Mouse (Mus musculus) forebrain, embryonic 14.5 days (tissue): ENCODE data around the gene Trim15. TPM values are rescaled to one million over a fixed set of nuclear protein-coding genes. Genes with fewer than 3 reads are reported as not detected.

Experiments used
- ATAC-seq: fragments of 200-750 bp; cut with Nextera tagmentation; 2 replicates; pipeline ENCODE4 v1.8.0; 2017; ENCODE audit warnings: mild to moderate bottlenecking, moderate library complexity
- DNase-seq: peaks from one replicate; pipeline ENCODE4 v3.0.0-alpha.2; 2015; ENCODE audit warnings: low spot score
- H3K27ac ChIP-seq: fragments of 300-500 bp; sonication (generic); 2 replicates; pipeline ENCODE4 v1.5.1; 2014; ENCODE audit warnings: low read depth, mild to moderate bottlenecking, control low read depth, low read length, moderate library complexity
- H3K27me3 ChIP-seq: fragments of 300-500 bp; sonication (generic); replicated peaks from 2 replicates; pipeline ENCODE4 v1.6.1; 2014; ENCODE audit warnings: low read length, control low read depth, mixed read lengths; ENCODE audit not compliant: control insufficient read depth, insufficient read depth
- H3K36me3 ChIP-seq: fragments of 300-500 bp; sonication (generic); 2 replicates; pipeline ENCODE4 v1.6.1; 2014; ENCODE audit warnings: low read length, control low read depth; ENCODE audit not compliant: control insufficient read depth, insufficient read depth
- H3K4me1 ChIP-seq: fragments of 300-500 bp; sonication (generic); 2 replicates; pipeline ENCODE4 v1.6.1; 2014; ENCODE audit warnings: antibody characterized with exemption, low read length, control low read depth; ENCODE audit not compliant: control insufficient read depth, insufficient read depth
- H3K4me2 ChIP-seq: fragments of 300-500 bp; sonication (generic); 2 replicates; pipeline ENCODE4 v1.6.1; 2014; ENCODE audit warnings: mild to moderate bottlenecking, control low read depth, low read length
- H3K4me3 ChIP-seq: fragments of 300-500 bp; sonication (generic); 2 replicates; pipeline ENCODE4 v1.5.1; 2014; ENCODE audit warnings: low read depth, low read length, control low read depth
- H3K9ac ChIP-seq: fragments of 300-500 bp; sonication (generic); 2 replicates; pipeline ENCODE4 v1.6.1; 2014; ENCODE audit warnings: mild to moderate bottlenecking, low read length, control low read depth, moderate library complexity
- H3K9me3 ChIP-seq: fragments of 300-500 bp; sonication (generic); replicated peaks from 2 replicates; pipeline ENCODE4 v1.6.1; 2016; ENCODE audit warnings: low read length, control low read depth, mixed read lengths; ENCODE audit not compliant: control insufficient read depth
- WGBS: fragments of 180-500 bp; shearing (Covaris S2); extraction: QIAGEN DNeasy Blood & Tissue Kit; methylation state at CpG from one replicate; pipeline ENCODE4 v1.1.7; 2014; 5-methylcytosine and 5-hydroxymethylcytosine counted together
- polyA plus RNA-seq: library from polyadenylated mRNA; unstranded; fragments of >200 nt; fragmentation: Nextera tagmentation; extraction: Ambion mirVana; gene quantifications from 2 replicates; pipeline ENCODE4 v1.2.1, GENCODE M21; 2014

Trim15 gene
- polyA plus RNA-seq, 1 experiment from 2014 or later = 0.48 TPM

DNA sequence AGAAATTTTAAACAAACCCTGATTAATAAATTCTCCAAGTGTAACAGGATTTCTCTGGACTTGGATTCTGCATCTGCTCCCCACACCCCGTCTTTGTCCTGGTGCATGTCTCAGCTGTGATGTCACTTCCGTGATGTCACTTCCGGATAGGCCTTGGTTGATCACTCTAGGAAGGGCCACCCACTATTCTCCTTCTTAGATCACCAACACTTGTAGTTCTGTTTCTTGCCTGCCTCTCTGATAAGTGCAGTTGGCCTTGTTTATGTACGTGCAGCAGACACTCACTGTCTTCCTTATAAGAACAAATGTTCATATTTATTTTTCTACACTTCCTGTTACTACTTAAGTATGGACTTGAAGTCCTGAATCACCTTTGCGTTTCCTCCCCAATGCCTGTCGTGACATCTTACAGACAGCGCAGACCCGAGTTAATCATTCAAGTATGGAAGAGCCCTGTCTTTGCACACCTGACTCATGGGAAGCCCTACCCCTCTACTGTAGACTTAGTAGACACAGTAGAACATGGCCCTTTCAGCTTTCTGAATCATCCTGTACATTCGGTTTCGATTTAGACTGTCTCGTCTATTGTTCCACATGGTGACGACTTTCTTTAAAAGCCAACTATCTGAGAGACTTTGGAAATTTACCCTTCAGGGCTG, 18.3 kb upstream of the Trim15 start:
- H3K27me3 ChIP-seq = no peaks in the 10 kb centered on the region
- H3K36me3 ChIP-seq = no peaks in the 10 kb centered on the region
- 93% methylated on average over 12 of the region's 12 CpGs for WGBS
- H3K9ac ChIP-seq = no peak overlapping the region
- no peak overlapping the region for H3K4me3 ChIP-seq
- H3K4me1 ChIP-seq = no peaks in the 10 kb centered on the region
- H3K4me2 ChIP-seq = no peak overlapping the region
- ATAC-seq = no peak
- no peak for DNase-seq
- H3K9me3 ChIP-seq = no peaks in the 10 kb centered on the region
- no peak overlapping the region for H3K27ac ChIP-seq

DNA sequence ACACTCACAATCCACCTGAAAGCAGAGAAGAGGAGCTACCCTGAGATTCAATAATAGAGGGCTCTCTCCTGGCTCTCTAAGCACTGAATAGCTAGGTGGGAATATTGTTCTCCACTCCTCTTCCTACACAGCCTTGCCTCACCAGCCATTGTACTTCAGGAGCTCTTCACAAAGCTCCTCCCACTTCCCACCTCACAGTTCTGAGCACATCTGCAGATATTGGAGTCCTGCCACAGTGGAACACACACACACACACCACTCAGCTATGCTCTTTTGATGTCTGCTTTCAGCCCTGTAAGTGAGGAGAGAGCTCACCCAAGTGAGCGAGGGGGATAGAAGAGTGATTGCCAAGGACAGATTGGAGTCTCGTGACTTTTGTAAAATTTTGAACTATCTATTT, 16.3 kb upstream of the Trim15 start:
- Histone ChIP-seq H3K27me3 (no peaks in the 10 kb centered on the region), H3K36me3 (no peaks in the 10 kb centered on the region), H3K9ac (no peak overlapping the region), H3K9me3 (no peaks in the 10 kb centered on the region), H3K4me2 (no peak overlapping the region), H3K4me3 (no peak overlapping the region), H3K4me1 (no peaks in the 10 kb centered on the region), H3K27ac (no peak overlapping the region)
- DNase-seq (no peak), ATAC-seq (no peak)
- 85% methylated on average over 2 of the region's 2 CpGs for WGBS

DNA sequence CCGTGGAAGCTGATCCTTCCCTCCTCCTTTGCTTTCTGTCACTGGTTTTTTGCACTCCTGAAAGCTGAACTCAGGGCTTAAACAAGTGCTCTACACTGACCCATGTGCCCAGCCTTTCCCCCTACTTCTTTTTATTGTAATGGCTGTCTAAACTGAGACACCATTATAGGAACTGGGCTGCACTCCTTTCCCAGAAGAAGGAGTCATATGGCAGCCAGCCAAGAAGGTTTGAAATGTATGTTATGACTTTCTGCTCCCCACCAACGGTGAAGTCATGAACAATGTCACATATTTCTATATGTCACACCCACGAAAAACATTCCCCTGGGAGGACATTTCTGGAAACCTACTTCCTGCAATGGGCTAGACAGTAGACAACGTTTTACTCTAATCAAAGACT, 7.6 kb upstream of the Trim15 start:
- H3K9ac ChIP-seq = no peak overlapping the region
- no peaks in the 10 kb centered on the region for H3K9me3 ChIP-seq
- H3K27ac ChIP-seq = no peak overlapping the region
- ATAC-seq (no peak), DNase-seq (no peak)
- no peak overlapping the region for H3K4me3 ChIP-seq
- 77% methylated on average over 4 of the region's 4 CpGs for WGBS
- no peak overlapping the region for H3K4me2 ChIP-seq
- no peaks in the 10 kb centered on the region for H3K27me3 ChIP-seq
- H3K36me3 ChIP-seq = no peaks in the 10 kb centered on the region
- H3K4me1 ChIP-seq = no peaks in the 10 kb centered on the region

DNA sequence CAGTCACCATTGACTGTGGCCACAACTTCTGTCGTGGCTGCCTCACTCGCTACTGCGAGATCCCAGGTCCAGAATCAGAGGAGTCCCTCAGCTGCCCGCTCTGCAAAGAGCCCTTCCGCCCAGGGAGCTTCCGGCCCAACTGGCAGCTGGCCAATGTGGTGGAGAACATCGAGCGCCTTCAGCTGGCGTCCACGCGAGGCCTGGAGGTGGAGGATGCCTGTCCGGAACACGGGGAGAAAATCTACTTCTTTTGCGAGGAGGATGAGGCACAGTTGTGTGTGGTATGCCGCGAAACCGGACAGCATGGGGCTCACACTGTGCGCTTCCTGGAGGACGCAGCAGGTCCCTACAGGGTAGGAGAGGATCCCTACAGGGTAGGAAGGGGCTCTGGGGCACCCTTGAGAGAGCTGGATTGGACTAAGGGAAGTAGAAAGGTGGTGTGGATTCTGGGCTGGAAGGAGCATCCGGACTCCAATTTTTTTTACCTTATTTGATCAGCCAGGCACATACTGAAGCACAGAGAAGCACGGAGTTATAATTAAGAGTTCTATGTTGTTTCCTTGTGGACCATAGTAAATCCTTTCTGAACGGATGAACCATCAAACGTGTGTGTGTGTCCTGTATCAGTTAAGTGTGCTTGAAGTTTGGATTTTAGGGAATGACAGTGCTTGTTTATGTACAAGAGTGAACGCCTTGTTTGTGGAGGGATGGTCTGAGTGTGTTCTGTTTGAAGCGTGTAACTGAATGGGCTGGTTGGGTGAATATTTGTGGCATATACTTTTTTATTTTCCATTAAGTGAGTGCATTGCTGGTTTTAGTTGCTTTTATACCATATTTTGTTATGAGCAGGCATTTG, 3.2 kb upstream of the Trim15 start:
- DNase-seq = no peak
- Histone ChIP-seq H3K27me3 (no peaks in the 10 kb centered on the region), H3K27ac (no peak overlapping the region), H3K9me3 (no peaks in the 10 kb centered on the region), H3K4me2 (no peak overlapping the region), H3K4me1 (no peaks in the 10 kb centered on the region), H3K4me3 (no peak overlapping the region), H3K36me3 (no peaks in the 10 kb centered on the region), H3K9ac (no peak overlapping the region)
- ATAC-seq = no peak
- 82% methylated on average over 25 of the region's 25 CpGs for WGBS

DNA sequence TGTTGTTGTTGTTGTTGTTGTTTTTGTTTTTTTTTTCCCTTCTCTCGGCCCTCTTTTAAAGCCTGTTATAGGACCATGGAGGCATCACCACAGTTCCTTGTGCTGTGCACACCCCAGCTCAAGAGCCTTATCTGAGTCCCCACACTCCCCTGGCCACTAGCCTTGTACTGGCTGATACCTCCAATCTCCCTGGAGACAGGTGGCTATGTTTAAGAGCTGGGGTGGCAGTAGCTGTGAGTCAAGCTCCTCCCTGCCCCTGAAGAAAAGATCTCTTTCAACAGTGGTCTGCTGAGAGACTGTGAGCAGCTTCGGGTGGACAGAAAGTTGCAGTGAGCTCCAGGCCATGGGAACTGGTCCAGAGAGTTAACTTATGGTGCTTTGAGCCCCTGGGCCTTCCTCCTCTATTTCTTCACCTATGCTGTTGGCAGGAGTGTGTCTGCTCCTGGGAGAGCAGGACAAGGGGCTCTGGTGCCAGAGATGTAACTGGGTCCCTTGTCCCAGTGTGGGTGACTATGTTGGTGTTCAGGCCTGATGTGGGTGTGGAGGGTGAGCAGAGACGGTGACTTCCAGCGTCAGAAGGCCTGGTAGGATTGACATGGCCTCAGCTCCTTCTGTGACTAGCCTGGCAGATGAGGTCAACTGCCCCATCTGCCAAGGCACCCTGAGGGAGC, 2.4 kb upstream of the Trim15 start, which contains the start of gene Trim10:
Gene Trim10, plus strand, starts transcription at position 291 of the 671 bp plus-strand sequence.
- H3K27ac ChIP-seq = no peak within 1 kb of the TSS
- no peak for ATAC-seq
- 79% methylated on average over 4 of the region's 4 CpGs for WGBS

DNA sequence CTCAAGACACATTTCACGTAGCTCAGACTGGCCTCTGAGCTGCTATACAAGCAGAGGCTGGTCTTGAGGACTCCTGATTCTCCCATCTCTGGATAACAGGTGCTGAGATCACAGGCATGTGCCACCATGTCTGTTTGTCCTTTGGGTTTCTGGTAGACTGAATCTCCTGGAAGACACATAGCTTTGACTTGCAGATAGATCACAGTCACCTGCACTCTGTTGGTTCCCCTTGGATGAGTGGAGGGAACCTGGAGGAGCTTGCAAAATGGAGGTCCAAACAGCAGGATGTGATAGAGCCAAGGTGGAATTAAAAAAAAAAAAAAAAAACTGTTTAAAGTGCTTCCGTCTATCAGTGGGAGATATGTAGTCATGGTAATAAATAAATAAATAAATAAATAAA, 1.8 kb upstream of the Trim15 start:
- Histone ChIP-seq H3K4me3 (no peak overlapping the region), H3K9me3 (no peaks in the 10 kb centered on the region), H3K9ac (no peak overlapping the region), H3K4me1 (no peaks in the 10 kb centered on the region), H3K36me3 (no peaks in the 10 kb centered on the region), H3K27ac (no peak overlapping the region), H3K4me2 (no peak overlapping the region), H3K27me3 (no peaks in the 10 kb centered on the region)
- 78% methylated on average over 2 of the region's 2 CpGs for WGBS
- no peak for ATAC-seq
- DNase-seq = no peak

More for the DNA sequence above, 2.4 kb upstream of the Trim15 start, which contains the start of gene Trim10:
- Histone ChIP-seq H3K4me3 (no peak within 1 kb of the TSS), H3K36me3 (no peaks in the 10 kb centered on the region), H3K4me2 (no peak within 1 kb of the TSS), H3K4me1 (no peaks in the 10 kb centered on the region), H3K27me3 (no peaks in the 10 kb centered on the region), H3K9ac (no peak within 1 kb of the TSS), H3K9me3 (no peaks in the 10 kb centered on the region)
- DNase-seq = no peak

DNA sequence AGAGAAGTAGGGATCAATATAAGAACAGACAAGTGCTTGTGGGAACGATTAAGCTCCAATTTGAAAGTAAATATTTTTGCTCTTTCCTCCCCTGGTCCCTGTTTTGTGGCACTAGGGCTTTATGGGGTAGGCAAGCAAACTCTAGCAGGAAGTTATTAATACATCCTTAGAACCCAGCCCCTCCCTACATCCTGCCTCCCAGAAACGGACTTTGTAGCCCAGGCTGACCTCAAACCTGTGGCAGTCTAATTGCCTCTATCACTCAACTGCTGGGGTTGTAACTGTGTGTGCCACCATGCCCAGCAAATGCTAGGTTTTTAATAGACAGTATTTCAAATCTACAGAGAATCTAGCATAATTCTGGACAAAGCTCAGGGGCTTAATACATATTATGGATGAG, 5.3 kb downstream of the Trim15 start:
- no peaks in the 10 kb centered on the region for H3K4me1 ChIP-seq
- no peak overlapping the region for H3K4me2 ChIP-seq
- peaks cover 32% of the 10 kb centered on the region for H3K36me3 ChIP-seq
- 75% methylated on average over 2 of the region's 2 CpGs for WGBS
- H3K27ac ChIP-seq = no peak overlapping the region
- no peak for DNase-seq
- H3K4me3 ChIP-seq = no peak overlapping the region
- H3K9ac ChIP-seq = no peak overlapping the region
- no peaks in the 10 kb centered on the region for H3K9me3 ChIP-seq
- no peak for ATAC-seq
- H3K27me3 ChIP-seq = no peaks in the 10 kb centered on the region

DNA sequence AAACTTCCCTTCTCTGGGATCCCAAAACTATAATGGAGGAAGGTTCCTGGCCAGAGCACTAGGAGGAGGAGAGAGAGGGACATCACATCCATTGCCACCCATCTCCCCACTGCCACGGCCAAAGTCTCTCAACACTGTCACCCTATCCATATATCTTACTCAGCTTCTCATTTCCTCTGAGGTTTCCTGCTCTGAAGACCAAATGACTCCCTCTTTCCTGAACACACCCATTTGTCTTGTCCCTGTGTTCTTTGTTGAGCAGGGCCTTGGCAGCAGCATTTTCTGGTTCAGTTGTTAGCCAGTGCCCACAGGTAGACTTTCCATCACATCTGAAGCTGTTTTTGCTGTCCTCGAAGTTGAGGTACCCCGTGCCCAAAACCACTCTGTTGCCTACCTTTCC, 8.8 kb downstream of the Trim15 start:
- Histone ChIP-seq H3K27me3 (no peaks in the 10 kb centered on the region), H3K4me3 (no peak overlapping the region), H3K36me3 (peaks cover 65% of the 10 kb centered on the region), H3K27ac (no peak overlapping the region), H3K9ac (no peak overlapping the region), H3K4me1 (no peaks in the 10 kb centered on the region), H3K4me2 (no peak overlapping the region), H3K9me3 (no peaks in the 10 kb centered on the region)
- DNase-seq = no peak
- ATAC-seq = no peak
- 86% methylated on average over 3 of the region's 3 CpGs for WGBS
